Mouse (Mus musculus): ENCODE data around the gene Bpnt1.
A peak's percentile ranks its signal among the peaks of the same experiment; 100 is the strongest.

Bpnt1 gene

DNA sequence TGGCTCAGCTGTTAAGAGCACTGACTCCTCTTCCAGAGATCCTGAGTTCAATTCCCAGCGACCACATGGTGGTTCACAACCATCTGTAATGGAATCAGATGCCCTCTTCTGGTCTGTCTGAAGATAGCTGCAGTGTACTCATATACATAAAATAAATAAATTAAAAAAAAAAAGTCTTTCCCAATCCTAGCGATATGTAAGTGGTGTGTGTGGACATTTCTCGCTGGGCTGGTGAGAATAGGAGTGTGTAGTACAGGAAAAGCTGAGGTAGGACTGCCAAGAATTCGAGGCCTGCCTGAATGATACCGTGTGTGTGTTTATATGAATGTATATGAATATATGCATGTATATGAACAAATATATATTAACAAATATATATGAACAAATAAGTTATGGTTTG lies 585 bp upstream of the Bpnt1 start:
- DNase-seq = no peak

DNA sequence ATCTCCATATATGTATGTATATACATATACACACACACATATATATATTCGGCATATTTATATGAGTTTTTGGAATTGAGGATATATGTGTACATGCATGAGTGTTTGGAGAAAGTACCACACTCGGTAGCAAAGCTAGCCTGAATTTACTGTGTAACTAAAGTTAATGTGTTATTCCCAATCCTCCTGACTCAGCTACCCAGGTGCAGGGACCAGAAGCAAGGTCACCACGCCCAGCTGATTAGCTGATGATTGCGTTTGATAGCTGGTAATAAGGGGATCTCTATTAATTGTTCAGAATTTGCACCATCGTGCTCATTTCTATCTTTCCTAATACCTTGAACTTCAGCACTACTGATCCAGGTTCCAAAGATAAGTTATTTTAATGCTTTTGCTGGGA lies 1.7 kb downstream of the Bpnt1 start:
- peak; percentile 25 to 57 for DNase-seq

DNA sequence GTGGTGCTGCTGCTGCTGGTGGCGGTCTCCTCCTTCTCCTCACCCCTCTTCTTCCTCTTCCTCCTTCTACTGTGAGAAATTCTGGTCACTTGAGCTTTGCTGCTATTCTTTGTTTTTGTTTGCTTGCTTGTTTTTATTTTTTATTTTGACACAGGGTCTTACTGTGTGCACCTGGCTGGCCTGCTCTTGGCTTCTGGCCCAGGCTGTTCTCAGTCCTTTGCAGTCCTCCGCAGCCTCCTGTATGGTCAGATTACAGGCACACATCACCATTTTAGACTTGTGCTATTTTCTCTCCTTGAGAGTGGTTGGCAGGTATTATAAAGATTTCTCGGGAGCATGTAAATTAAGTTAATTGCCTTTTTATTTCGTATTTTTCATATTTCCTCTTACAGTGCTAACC lies 2.2 kb downstream of the Bpnt1 start:
- no peak for DNase-seq

DNA sequence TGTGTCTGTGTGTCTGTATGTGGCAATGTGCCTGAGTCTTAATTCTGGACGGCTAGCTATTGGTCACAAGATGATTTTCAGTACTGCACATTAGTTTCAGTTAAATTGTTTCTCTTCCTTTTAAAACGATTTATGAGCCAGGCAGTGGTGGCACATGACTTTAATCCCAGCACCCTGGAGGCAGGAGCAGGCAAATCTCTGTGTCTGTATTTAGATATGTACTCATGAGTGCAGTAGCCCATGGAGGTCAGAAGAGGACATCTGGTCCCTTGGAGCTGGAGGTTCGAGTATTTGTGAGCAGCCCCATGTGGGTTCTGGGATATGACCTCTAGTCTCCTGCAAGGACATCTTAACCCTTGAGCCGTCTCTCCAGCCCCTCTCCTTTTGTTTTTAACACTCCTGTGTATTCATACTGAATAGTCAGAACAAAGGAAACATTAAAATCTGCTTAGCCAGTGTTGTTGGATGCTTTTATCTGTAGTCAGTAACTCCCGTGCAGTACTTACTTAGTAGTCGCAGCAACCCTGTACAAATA lies 3.3 kb downstream of the Bpnt1 start:
- peak in 1 of 2 experiments; percentile 34 for DNase-seq

DNA sequence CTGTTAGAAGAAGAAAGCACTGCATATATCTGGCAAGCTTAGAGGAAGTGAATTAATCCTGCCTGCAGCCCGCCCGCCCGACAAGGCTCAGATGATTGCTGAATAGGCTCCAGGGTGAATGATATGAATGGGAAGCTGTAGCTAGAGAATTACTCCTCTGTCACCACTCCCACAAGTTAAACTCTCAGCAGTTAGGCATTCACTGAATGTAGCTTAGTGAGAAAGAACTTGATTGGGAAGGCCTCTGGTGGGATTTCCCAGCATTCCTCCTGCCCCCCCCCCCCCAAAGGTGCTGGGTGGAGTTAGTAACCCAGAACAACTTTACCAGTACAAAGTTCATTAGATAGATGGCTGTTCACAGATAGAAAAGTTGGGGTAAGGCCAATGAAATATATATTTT lies 4.6 kb downstream of the Bpnt1 start:
- no peak for DNase-seq

DNA sequence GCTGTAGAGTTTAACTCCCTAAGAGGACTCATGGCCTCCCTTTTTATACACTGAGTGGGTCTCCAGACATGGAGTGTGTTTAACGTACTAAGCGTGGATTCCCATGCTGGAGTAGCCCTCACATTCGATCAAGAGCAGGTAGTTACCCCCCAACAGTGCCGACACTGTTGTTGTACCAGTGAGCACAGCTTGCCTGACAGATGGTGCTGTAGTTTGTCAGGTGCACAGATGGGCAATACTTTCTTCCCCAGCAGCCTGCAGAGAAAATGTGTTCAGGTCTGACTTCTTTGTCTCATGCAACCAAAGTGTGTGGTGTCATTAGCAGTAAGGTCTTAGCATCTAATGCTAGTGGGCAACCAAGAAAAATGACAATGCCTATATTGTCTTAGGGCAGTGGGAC lies 10.5 kb downstream of the Bpnt1 start:
- no peak for DNase-seq

DNA sequence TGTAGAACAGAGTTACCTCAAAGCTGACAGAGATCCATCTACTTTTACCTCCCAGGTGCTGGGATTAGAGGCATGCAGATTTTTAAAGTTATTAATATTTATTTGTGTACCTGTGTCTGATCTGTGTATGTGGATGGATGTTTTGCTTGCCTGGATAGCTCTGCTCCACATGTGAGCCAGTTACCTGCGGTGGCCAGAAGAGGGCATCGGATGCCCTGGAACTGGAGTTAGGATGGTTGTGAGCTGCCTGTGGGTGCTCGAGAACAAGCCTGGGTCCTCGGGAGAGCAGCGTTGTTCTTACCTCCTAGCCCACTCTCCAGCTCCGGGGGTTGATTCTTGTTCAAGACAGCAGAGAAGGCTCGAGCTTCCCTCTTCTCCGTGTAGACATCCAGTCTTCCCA lies 11.5 kb downstream of the Bpnt1 start:
- no peak for DNase-seq

DNA sequence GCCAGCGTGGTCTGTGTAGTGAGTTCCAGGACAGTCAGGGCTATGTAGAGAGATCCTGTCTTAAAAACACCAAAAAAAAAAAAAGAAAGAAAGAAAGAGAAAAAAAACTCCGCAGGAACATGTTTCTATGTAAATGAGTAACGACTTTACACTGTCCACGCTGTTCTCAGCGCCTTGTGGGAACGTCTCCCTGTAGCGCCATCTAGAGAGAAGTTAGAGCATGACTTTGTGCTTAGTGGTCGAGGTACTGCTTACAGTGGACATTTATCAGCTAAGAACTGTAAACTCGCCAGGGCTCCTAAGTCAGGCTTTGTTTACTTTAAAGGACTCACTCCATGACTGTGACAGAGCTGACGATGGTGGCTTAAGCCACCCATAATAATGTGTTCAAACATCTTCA lies 14.2 kb downstream of the Bpnt1 start:
- peak; percentile 35 for DNase-seq

DNA sequence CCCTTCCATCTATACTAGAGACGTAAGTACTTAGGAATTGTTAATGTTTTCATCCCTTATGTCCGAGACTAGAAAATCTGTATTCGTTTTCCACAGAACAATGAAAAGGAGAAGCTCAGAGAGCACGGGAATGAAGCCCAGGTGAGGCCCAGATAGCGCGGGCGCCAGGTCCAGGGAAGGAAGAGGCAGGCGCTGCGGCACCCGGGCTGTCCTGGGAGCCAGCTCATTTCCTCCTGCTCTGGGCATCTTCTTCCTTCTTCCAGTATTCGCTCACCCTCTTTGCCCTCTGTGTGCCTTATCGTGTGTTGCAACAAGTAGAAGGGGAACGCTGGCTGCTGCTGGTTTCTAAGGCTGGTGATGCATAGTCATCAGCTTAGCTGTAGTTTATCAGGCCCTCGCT lies 17.8 kb downstream of the Bpnt1 start:
- DNase-seq = no peak

DNA sequence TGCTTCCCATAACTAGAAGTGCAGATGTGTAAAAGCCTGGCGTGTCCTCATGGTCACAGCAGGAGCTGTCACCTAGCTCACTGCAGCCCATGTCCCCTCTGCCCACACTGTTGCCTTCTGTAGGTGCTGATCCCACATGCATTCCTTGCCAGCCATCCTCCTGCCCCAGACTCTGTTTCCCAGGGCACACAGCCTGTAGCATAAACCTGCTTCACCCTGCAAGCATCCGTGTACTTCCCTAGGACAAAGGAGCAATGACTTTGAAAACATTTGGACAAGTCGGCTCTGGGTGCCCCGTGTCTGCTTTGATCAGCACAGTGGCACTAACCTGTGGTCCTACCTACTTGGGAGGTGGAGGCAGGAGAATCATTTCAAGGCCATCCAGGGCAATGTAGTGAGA lies 18.7 kb downstream of the Bpnt1 start:
- DNase-seq = no peak

DNA sequence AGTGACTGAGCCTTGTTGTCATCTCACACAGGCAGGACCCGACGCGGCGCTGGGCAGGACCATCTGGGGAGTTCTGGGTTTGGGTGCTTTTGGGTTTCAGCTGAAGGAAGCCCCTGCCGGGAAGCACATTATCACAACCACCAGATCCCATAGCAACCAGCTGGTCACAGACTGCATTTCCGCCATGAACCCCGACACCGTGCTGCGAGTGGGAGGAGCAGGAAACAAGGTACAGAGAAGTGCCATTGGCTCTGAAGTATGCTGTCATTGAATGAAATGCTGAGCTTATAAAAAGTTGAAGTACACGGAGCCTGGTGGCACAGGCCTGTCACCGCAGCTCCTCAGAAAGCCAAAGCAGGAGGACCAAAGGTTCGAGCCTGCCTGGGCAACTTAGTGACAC lies 20.2 kb downstream of the Bpnt1 start:
- no peak for DNase-seq

DNA sequence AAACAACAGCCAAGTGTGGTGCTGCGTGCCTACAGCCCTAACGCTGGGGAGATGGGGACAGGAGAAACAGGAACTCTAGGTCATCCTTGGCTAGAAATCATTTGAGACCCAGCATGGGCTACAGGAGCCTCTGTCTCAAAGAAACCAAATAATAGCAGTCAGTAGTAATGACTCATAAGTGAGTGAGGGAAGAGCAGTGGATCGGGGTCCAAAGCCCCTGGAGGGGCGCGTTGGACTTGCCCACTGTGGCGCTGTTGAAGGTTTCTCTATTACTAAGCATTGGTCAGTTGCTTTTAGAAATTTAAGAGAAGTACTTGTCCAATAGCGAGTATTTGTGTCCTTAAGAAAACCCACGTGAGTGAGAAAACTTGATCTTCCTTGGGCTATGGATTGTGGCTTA lies 21.4 kb downstream of the Bpnt1 start:
- no peak for DNase-seq

DNA sequence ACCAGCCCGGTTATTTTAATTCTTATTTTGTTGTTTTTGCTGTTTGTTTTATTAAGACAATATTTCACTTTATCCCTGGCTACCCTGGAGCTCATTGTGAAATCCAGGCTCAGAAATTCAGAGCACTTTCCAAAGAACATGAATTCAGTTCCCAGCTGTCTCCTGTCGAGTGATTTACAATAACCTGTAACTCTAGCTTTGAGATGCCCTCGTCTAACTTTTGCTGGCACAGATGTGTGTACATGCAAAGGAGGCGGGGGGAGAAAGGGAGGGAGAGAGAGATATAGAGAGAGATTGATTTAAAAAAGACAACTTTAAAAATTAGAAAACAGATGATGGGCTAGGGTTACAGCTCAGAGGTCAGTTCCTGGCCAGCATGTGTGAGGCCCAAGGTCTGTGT lies 22.8 kb downstream of the Bpnt1 start:
- no peak for DNase-seq

DNA sequence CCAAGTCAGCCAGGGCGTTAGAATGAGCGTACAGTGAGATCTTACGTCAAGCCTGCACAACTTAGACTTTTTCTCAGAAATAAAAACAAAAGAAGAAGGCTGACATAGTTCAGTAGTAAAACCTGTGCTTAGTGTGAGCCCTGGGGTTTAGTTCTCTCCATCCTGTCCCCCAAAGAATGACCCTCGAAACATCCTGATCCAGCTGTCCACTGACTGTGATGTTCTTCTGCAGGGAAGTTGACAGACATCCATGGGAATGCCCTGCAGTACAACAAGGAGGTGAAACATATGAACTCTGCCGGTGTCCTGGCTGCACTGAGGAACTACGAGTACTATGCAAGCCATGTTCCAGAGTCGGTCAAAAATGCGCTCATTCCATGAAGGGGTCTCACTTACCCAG lies 24.3 kb downstream of the Bpnt1 start:
- no peak for DNase-seq

DNA sequence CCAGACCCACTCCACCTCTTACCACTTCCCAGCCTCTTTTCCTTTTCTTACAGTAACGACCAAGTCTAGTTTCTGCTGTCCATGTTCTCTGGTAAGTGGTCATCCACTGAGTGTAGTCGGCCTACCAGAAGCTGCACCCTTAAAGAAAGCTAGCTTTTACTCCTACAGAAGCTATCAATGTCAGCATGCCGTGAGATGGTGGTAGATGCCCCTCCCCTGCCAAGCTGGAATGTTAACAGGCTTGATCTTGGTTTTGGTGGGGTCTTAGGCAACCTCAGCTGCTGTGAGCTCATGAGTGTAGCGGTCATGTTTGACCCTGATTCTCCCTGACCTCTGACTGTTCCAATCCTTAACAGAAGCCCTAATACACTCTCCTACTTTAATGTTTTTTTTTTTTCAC lies 26.3 kb downstream of the Bpnt1 start:
- no peak for DNase-seq

DNA sequence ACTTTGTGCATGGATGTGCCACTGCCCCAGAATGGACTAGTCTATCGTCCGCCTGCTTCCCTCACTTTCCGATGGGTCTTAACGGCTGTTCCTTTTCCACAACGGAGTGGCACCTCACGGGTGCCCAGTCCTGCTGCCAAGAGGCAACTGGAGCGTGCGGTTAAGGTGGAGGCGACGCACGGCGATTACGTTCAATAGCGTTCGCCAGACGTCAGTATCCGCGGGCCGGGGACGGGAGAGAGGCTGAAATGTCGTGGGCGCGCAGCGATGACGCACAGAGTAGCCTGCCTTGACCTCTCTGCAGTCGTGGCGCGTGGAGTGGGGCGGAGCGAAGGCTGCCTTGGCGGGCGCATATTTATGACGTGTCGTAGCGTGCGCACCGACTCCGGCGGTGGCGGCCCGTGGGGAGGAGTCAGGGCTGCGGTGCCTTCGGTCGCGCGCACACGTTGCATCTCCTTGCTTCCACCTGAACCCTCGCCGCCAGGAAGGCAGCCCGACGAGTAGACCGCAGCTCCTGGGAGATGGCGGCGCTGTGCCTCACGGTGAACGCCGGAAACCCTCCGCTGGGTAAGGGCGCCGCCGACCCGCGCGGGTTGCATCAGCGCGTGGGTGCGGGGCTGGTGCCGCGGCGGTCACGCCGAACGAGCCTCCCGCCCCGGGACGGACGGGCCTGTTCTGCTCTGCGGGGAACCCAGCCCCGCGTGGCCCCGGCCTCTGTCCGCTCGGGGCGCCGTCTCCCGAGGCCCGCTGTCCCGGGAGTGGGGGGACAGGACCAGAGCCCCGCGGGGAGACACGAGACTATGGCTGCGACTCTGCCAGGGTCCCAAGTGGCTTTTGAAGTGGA lies 30.9 kb downstream of the Bpnt1 start, which contains the start of gene Eprs:
TSS of gene Eprs (plus strand) at position 368 of the 844 bp plus-strand sequence.
- DNase-seq = peak; percentile 99

DNA sequence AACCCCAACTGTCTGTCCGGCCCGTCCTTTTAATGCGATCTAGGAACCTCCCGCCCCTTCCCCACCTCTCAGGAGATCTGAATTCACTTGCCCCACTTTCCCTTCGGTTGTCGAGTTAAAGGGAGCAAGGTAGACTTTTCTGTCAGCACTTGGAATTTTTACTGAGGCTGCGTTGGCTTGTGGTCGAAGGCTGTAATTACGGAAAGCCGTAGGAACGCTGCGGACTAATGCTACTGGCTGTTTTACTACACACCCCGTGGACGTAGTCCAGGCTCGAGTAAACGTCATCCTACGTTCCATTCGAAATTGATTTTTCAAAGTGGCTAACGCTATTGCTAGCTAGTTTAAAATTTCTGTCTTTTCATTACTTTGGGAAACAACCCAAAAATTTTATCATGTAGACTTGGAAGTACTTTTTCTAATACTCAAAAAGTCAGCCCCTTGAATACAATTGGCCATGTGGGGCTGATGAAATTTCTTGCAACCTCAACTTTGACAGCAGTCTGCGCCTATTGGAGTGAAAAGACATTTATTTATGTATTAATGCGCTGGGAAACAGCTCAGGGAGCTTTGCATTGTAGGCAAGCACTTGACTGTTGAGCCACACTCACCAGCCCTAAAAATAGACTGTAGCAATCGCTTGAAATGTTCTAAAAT lies 31.7 kb downstream of the Bpnt1 start:
- DNase-seq = peak; percentile 62 to 70

DNA sequence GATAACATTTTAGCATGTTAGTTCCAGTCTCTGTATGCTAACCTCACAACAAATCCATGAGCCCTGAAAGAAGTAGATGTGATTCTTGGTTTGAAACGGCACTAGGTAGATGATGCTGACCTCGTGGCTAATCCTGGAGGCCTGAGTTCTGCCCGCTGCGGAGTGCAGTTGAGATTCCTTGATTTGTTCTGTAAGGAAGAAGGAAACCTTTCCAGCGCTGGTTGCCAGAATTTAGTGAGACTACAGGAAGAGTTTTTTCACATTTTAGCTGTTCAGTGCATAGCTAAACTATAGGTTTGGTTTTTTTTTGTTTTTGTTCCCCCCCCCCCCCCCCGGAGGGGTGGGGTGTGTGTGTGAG lies 32.2 kb downstream of the Bpnt1 start:
- no peak for DNase-seq

DNA sequence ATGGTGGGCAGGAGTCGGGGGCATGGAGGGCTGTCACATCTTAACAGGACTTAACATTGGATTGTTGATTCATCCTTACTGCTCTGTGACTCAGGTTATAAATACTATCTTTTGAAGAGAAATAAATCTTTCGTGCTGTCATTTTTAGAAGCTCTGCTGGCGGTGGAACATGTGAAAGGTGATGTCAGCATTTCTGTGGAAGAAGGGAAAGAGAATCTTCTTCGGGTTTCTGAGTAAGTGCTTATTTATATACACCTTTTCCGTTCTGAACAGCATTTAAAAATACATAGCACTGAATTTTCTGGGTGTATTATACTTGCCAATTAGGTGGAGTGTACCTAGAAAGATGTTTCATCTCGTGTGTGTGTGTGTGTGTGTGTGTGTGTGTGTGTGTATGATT lies 35.4 kb downstream of the Bpnt1 start:
- DNase-seq = no peak

DNA sequence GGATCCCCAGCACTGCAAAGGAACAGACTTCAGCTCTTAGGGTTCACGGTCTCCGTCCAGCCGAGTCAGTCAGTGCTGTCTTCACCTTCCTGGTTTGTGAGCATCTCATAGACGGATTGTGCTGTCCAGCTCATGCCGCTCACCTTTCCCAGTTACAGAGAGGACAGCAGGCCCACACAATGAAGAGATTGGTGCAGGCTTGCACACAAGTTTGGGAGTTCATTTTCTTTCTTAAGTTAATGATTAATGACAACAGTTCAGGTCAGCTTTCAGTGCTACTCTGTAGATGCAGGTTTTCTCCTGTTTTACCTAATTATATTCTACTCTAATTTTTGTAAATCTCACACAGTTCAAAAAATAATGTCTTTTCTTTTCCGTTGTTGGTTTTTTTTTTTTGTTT lies 38.0 kb downstream of the Bpnt1 start:
- DNase-seq = peak; percentile 28 to 33

DNA sequence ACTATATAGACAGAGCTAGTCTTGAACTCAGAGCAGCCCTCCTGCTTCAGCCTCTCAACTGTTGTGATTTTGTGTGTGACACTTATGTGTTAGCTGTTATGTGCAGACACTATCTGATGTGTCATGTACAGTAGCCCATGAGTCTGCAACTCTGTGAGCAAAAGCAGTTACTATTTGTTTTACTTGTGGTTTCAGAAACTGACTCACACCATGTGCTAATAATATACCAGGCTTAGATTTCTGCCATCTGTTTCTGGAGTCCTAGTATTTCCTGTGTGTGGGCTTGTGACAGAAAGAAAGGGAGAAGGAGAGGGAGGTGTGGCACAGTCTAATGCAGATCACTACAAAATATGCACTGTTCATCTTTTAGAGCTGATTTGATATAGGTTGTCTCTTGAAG lies 44.4 kb downstream of the Bpnt1 start:
- DNase-seq = no peak

DNA sequence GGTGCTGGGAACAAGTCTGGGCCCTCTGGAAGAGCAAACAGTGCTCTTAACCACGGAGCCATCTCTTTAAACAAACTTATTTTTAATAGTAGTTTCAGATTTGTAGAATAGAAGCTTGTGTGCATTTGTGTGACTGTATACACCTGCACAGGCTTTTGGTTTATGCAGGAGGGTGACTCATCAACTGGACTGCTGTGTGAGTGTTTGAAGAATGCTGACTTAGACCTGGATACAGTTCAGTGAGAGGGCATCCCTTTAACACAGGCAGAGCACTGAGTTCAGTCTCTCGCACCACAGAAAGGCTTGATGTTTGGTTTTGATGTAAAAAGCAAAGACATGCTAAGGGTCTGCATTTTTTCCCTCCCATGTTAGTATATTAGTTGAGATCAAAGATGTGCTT lies 45.5 kb downstream of the Bpnt1 start:
- peak in 1 of 2 experiments; percentile 24 for DNase-seq

DNA sequence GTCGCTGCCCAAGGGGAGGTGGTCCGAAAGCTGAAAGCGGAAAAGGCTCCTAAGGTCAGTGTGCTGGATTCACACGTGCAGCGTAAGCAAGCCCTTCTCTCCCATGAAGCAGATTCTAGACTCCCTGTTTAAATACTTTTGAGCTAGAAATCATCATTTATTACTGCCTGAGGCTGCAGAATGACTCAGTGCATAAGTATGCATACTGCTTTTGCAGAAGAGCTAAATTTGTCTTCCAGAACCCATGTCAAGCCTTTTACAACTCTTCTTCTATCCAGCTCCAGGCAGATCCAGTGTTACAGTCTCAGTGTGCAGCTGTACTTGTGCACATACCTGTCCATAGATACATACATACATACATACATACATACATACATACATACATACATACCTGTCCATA lies 69.7 kb downstream of the Bpnt1 start:
- no peak for DNase-seq

DNA sequence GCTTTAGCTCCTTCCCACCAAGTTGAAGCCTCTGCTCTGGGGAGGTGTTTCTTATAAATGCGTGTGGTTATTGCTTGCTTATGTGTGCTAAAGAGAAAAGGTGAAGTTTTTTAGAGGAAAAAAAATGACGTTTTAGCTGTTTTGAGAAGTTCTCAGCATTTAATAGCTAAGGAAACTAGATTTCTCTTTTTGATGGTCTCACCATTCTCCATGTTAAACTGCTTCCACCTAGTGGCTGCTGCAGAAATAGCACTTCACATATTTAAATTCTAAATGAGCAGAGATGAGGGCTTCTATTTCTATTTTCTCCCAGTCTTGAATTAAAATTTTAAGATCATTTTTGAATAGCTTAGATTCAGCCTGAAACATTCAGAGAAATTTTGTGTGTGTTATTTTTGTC lies 72.1 kb downstream of the Bpnt1 start:
- DNase-seq = peak; percentile 13 to 58
